Mouse (Mus musculus) embryonic facial prominence, embryonic 10.5 days (tissue): ENCODE data around the gene Srrm3. TPM values are rescaled to one million over a fixed set of nuclear protein-coding genes. Genes with fewer than 3 reads are reported as not detected.

Experiments
- DNase-seq: peaks from one replicate; pipeline ENCODE4 v3.0.0-alpha.2; 2017; ENCODE audit warnings: low spot score
- H3K27ac ChIP-seq: fragments of 300-500 bp; sonication (generic); replicated peaks from 2 replicates; pipeline ENCODE4 v1.5.1; 2016; ENCODE audit warnings: mild to moderate bottlenecking
- H3K27me3 ChIP-seq: fragments of 300-500 bp; sonication (generic); replicated peaks from 2 replicates; pipeline ENCODE4 v1.6.1; 2016; ENCODE audit warnings: low read depth, mild to moderate bottlenecking; ENCODE audit not compliant: poor library complexity, severe bottlenecking
- H3K36me3 ChIP-seq: fragments of 300-500 bp; sonication (generic); replicated peaks from 2 replicates; pipeline ENCODE4 v1.6.1; 2016; ENCODE audit warnings: mild to moderate bottlenecking, moderate library complexity
- H3K4me1 ChIP-seq: fragments of 300-500 bp; sonication (generic); 2 replicates; pipeline ENCODE4 v1.6.1; 2016
- H3K4me3 ChIP-seq: fragments of 300-500 bp; sonication (generic); 2 replicates; pipeline ENCODE4 v1.5.1; 2016; ENCODE audit warnings: mild to moderate bottlenecking, moderate library complexity
- H3K9me3 ChIP-seq: fragments of 300-500 bp; sonication (generic); 2 replicates; pipeline ENCODE4 v1.6.1; 2016; ENCODE audit warnings: mild to moderate bottlenecking
- WGBS: fragments of 180-500 bp; shearing (Covaris S2); methylation state at CpG from one replicate; pipeline ENCODE4 v1.1.7; 2016; 5-methylcytosine and 5-hydroxymethylcytosine counted together
- polyA plus RNA-seq: library from polyadenylated mRNA; unstranded; fragments of >200 nt; fragmentation: Nextera tagmentation; extraction: Ambion mirVana; gene quantifications from 2 replicates; pipeline ENCODE4 v1.2.1, GENCODE M21; 2016

Gene Srrm3
- polyA plus RNA-seq, 1 experiment from 2014 or later = 5.3 TPM

DNA sequence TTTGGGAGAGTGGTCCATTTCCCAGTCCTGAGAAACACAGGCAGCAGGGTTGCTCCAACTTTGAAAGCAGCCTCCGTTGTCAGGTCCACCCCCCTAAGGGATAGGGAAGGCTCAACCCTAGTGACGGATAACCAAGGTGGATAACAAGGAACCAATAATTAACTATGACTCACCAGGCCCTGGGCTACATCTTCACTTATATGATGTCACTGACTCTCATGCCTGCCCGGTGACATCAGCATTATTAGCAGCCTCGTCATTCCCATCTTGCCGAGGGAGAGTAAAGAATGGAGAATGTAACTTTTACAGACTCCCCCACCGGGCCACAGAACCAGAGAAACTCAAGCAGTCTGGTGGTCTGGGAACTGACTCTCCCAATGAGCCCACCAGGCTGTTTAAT is 78.0 kb downstream of the Srrm3 start:
- Histone ChIP-seq H3K36me3 (no peaks in the 10 kb centered on the region), H3K4me1 (peaks cover 17% of the 10 kb centered on the region), H3K9me3 (no peaks in the 10 kb centered on the region), H3K27ac (no peak overlapping the region), H3K4me3 (no peak overlapping the region), H3K27me3 (peaks cover 50% of the 10 kb centered on the region)
- DNase-seq = no peak
- WGBS = 77% methylated on average over 6 of the region's 6 CpGs

DNA sequence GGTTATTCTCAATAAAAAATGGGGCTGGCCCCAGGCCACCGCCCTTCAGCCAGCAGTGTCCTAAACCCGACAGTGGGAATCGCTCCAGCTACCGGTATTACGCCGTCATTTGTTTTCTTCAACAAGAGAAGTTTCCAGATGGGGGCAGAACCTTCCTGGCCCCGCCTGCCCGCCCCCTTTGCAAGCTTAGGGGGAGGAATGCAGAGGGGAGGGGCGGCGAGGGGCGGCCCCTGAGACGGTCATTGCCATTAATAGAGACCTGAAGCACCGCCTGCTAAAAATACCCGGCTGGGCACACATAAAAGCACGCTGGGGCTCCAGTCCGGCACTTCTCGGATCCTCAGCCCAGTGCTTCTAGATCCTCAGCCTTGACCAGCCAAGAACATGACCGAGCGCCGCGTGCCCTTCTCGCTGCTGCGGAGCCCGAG is 81.0 kb downstream of the Srrm3 start, which contains the start of gene Hspb1:
Gene Hspb1 (plus strand): TSS at position 245 of the 428 bp plus-strand sequence.
- peak; percentile 72 for DNase-seq
- no peaks in the 10 kb centered on the region for H3K9me3 ChIP-seq
- peaks cover 21% of the 10 kb centered on the region for H3K4me1 ChIP-seq
- no peaks in the 10 kb centered on the region for H3K36me3 ChIP-seq
- H3K27ac ChIP-seq = 0 out of 2 replicates have a peak within 1 kb of the TSS, but pooled peaks have one; percentile 44
- WGBS = 3% methylated on average over 24 of the region's 24 CpGs
- H3K27me3 ChIP-seq = peaks cover 71% of the 10 kb centered on the region
- H3K4me3 ChIP-seq = peak within 1 kb of the TSS; percentile 52

DNA sequence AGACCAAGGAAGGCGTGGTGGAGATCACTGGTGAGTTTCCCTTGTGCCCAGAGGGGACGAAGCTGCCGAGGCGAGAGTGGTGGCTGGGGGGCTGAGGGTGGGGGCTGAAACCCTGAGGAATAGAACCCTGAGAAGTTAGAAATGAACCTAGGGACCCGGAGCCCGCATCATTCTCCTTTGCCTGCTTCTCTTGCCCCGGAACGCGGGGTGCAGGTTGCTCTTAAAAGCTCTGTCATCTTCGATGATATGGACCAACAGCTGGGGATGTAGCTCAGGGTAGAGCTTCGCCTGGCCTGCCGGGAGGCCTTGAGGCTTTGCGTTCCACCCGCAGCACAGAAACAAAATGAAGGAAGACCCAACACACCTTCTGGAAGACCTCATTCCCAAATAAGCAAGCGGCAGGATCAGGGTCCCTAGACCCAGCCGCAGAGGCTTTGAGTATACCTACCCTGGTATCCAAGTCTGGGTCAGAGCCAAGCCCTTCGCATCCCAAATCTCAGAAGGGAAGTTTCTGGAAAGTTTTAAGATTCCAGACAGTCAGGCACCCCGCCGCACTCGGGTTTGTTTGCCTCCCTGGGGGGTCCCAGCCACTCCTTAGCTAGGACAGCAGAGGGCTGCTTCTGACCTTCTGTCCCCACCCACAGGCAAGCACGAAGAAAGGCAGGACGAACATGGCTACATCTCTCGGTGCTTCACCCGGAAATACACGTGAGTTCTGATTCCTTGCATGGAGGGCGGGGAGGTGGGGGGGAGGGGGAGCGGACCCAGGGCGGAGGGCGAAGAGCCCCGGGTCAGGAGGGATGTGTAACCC is 81.9 kb downstream of the Srrm3 start:
- Histone ChIP-seq H3K9me3 (no peaks in the 10 kb centered on the region), H3K4me3 (peak overlapping the region; percentile 44), H3K4me1 (peaks cover 24% of the 10 kb centered on the region), H3K27me3 (peaks cover 72% of the 10 kb centered on the region), H3K36me3 (no peaks in the 10 kb centered on the region), H3K27ac (no peak overlapping the region)
- no peak for DNase-seq
- 3% methylated on average over 30 of the region's 30 CpGs for WGBS

DNA sequence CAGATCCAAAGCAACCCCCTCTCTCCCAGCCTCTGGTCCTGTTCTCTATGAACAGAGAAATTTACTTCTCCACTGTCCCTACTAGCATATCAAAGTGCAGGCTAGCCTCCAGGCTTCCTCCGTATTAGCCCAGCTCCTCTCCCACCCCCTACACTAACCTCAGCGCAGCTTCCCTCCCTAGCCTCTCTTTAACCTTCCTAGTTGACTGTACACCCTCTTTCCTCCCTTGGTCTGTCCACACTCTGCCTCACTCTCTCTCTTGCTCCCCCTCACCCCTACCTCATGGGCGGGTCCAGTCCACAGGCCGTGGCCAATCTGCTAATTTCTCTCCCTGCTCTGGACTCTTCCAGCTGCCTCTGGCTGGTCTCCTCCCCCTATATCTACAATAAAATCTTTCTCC is 83.6 kb downstream of the Srrm3 start:
- H3K27ac ChIP-seq = no peak overlapping the region
- H3K4me1 ChIP-seq = peaks cover 24% of the 10 kb centered on the region
- no peak overlapping the region for H3K4me3 ChIP-seq
- DNase-seq = no peak
- 53% methylated on average over 4 of the region's 4 CpGs for WGBS
- no peaks in the 10 kb centered on the region for H3K9me3 ChIP-seq
- H3K36me3 ChIP-seq = no peaks in the 10 kb centered on the region
- H3K27me3 ChIP-seq = peaks cover 66% of the 10 kb centered on the region

DNA sequence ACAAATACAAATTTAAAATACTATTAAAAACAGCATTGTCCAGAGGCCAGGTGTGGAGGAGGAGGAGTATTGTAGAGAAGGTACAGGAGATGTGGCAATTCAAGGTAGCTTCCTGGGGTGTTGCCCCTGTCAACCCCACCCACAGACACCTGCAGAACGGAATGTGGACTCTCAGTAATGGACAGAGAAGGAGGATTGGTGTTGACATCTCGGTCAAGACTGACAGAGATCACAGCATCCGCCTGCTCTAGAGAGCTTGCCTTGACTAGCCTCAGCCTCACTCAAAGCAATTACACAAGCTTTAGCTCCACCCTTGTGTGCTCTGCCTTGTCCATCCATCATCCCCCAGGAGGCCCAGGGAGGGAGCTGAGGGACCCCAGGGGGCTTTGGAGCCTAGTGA is 84.2 kb downstream of the Srrm3 start:
- Histone ChIP-seq H3K27me3 (peaks cover 61% of the 10 kb centered on the region), H3K4me3 (no peak overlapping the region), H3K36me3 (no peaks in the 10 kb centered on the region), H3K27ac (no peak overlapping the region), H3K9me3 (no peaks in the 10 kb centered on the region), H3K4me1 (peaks cover 24% of the 10 kb centered on the region)
- no peak for DNase-seq
- 65% methylated on average over 3 of the region's 3 CpGs for WGBS

DNA sequence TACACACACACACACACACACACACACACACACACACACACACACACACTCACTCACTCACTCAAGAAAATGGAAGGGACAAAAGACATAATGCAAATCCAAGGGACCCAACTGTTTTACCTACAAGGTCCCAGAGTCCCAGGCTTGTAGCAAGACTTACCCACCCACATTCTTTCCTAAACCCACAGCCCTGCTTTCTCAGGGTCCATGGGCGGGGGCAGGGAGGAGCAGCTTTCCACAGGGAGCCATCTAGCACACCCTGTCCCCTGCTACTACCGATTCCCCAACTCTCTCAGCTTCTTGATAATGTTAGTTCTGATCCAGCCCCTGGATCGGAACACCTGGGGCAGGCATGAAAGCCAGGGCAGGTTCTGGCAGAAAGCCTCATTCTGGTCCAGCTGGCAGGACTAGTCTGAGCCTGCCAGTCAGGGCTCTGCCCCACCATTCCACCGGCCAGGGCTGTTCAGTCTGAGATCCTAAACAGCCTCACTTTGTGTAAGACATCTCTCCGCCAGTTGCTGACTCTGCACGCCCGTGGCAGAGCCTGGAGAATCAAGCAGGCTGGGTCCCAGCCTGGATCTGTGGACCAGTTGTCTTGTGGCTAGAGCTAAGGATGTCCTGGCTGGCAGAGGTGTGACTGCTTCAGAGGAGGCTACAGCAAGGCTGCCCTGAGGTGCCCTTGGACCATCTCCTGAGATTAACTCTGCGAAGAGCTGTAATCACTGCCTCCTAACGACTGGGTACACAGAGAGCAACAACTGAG is 86.1 kb downstream of the Srrm3 start:
- Histone ChIP-seq H3K27ac (0 out of 2 replicates have a peak overlapping the region, but pooled peaks have one; percentile 40), H3K4me3 (peak overlapping the region; percentile 5), H3K27me3 (peaks cover 45% of the 10 kb centered on the region), H3K9me3 (no peaks in the 10 kb centered on the region), H3K36me3 (no peaks in the 10 kb centered on the region), H3K4me1 (peaks cover 19% of the 10 kb centered on the region)
- WGBS = 52% methylated on average over 9 of the region's 9 CpGs
- no peak for DNase-seq

DNA sequence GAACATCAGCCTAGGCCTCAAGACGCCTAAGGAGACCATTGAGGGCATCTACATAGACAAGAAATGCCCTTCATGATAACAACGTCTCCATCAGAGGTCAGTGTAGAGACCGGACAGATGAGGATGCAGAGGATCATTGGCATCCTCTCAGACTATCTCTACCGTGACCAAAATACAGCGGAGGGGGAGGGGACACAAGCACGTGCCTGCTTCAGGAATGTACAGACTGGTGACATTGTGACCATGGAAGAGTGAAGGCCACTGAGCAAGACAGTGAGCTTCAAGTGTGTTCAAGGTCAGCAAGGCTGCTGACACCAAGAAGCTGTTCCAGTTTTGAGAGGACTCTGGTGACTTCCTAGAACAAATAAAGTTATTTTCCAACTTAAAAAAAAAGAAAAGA is 88.3 kb downstream of the Srrm3 start:
- no peaks in the 10 kb centered on the region for H3K9me3 ChIP-seq
- H3K27ac ChIP-seq = no peak overlapping the region
- no peak overlapping the region for H3K4me3 ChIP-seq
- H3K36me3 ChIP-seq = no peaks in the 10 kb centered on the region
- 84% methylated on average over 6 of the region's 6 CpGs for WGBS
- peaks cover 7% of the 10 kb centered on the region for H3K4me1 ChIP-seq
- DNase-seq = no peak
- H3K27me3 ChIP-seq = peaks cover 25% of the 10 kb centered on the region

DNA sequence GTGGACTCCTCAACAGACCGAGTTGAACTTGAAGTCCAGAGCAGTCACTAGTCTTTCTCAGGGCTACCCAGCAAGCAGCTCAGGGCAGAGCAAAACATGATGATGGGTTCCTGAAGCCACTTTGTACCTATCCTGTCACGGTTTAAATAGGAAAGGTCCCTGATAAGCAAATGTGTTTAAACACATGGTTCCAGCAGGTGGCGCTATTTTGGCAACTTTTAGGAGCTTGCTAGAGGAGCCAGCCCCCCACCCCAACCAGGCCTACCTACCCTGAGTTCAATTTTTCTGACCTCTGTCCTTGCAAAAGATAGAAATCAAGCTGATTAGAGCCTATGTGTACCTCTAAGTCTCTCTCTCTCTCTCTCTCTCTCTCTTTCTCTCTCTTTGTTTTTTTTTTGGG is 91.3 kb downstream of the Srrm3 start:
- H3K27ac ChIP-seq = no peak overlapping the region
- peaks cover 1% of the 10 kb centered on the region; the same call in 1 of the 2 replicates for H3K27me3 ChIP-seq
- H3K36me3 ChIP-seq = no peaks in the 10 kb centered on the region
- H3K9me3 ChIP-seq = no peaks in the 10 kb centered on the region
- no peak overlapping the region for H3K4me3 ChIP-seq
- H3K4me1 ChIP-seq = peaks cover 5% of the 10 kb centered on the region
- DNase-seq = peak; percentile 55
- 17% methylated on average over 3 of the region's 3 CpGs for WGBS

DNA sequence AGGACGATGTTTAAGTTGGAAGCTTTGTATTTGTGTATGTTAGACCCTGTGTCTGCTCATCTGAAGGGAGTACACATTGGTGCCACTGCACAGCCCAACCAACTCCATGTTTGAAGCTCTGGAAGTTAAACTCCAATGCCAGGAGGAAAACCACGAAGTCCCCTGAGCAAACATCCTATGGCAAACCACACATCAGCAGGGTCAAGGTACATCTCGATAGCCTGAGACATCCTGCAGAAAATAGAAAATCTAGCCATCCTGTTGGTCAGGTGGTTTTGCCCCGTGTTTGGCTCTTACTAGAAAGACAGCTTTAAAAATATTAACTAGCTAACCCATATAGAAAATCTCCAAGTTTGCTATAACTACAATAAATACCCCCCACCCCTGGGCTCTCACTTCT is 92.3 kb downstream of the Srrm3 start:
- no peak for DNase-seq
- Histone ChIP-seq H3K27ac (no peak overlapping the region), H3K4me1 (peaks cover 13% of the 10 kb centered on the region), H3K4me3 (no peak overlapping the region), H3K9me3 (no peaks in the 10 kb centered on the region), H3K36me3 (no peaks in the 10 kb centered on the region), H3K27me3 (no peaks in the 10 kb centered on the region)
- WGBS = 82% methylated on average over 4 of the region's 4 CpGs

DNA sequence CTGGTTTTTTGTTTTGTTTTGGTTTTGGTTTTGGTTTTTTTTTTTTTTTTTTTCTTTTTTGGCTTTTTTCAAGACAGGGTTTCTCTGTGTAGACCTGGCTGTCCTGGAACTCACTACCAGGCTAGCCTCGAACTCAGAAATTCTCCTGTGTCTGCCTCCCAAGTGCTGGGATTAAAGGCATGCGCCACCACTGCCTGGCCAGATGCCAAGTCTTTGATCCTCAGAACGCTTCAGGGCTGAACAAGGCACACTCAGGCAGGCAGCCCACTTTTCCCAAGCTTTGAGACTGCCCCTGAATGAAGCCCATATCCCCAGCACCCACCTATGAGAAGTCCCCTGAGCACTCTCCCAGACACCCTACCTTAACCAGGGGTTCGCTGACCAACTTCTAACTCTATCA is 93.1 kb downstream of the Srrm3 start:
- Histone ChIP-seq H3K36me3 (peaks cover 5% of the 10 kb centered on the region), H3K27ac (no peak overlapping the region), H3K27me3 (no peaks in the 10 kb centered on the region), H3K9me3 (no peaks in the 10 kb centered on the region), H3K4me1 (peaks cover 17% of the 10 kb centered on the region), H3K4me3 (no peak overlapping the region)
- DNase-seq = no peak
- WGBS = 75% methylated on average over 4 of the region's 4 CpGs

DNA sequence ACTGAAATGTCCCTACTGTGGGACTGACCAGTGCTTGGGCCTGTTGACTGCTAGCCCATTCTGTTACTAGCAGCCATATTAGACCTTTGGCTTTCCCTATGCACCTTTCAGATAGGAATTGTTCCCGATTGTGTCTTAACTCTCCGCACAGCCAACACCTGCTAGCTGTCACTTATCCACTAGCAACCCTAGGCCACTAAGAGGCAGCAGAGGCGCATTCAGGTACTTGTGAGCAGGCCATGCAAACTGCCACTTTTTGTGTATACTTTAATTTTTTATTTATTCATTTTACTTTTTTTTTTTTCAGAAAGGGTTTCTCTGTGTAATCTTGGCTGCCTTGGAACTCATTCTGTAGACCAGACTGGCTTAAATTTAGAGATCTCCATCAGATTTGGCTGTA is 94.0 kb downstream of the Srrm3 start:
- Histone ChIP-seq H3K4me3 (no peak overlapping the region), H3K36me3 (peaks cover 13% of the 10 kb centered on the region), H3K27ac (no peak overlapping the region), H3K27me3 (no peaks in the 10 kb centered on the region), H3K9me3 (no peaks in the 10 kb centered on the region), H3K4me1 (peaks cover 18% of the 10 kb centered on the region)
- 87% methylated on average over 3 of the region's 3 CpGs for WGBS
- DNase-seq = no peak

DNA sequence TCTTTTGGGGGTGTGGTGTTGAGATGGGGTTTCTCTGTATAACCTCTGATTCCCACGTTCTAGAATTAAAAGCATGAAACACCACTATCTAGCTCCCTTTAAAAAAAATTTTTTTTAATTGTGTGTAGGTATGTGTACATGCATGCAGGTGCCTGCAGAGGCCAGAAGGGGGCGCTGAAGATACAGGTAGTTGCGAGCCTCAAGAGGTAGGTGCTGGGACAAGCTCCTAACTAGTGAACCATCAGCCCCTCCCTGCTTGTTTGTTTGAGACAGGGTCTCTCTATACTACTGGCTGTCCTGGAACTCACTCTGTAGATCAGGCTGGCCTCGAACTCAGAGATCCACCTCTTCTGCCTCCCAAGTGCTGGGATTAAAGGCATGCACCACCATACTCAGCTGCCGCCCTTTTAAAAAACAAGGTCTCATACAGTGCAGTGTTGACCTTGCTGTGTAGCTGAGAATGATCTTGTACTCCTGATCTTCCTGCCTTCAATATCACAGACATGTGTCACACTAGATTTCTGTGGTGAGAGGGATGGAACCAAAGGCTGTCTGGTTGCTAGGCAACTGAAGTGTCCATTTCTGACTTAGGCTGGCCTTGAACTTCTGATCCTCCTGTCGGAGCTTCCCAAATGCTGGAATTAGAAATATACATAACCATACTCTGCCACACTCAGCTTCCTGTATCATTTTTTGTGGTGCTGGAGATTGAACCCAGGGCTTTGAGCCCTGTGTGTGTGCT is 94.8 kb downstream of the Srrm3 start:
- Histone ChIP-seq H3K9me3 (no peaks in the 10 kb centered on the region), H3K36me3 (peaks cover 22% of the 10 kb centered on the region), H3K4me3 (no peak overlapping the region), H3K27me3 (no peaks in the 10 kb centered on the region), H3K4me1 (peaks cover 18% of the 10 kb centered on the region), H3K27ac (no peak overlapping the region)
- DNase-seq = no peak
- 68% methylated on average over 6 of the region's 6 CpGs for WGBS
